Mouse (Mus musculus): ENCODE data around the gene Fus. TPM values are rescaled to one million over a fixed set of nuclear protein-coding genes. Genes with fewer than 3 reads are reported as not detected.

The Fus gene
- total RNA-seq (2022) = 100 to 1,000 TPM; 329 to 369 (median 354) TPM

DNA sequence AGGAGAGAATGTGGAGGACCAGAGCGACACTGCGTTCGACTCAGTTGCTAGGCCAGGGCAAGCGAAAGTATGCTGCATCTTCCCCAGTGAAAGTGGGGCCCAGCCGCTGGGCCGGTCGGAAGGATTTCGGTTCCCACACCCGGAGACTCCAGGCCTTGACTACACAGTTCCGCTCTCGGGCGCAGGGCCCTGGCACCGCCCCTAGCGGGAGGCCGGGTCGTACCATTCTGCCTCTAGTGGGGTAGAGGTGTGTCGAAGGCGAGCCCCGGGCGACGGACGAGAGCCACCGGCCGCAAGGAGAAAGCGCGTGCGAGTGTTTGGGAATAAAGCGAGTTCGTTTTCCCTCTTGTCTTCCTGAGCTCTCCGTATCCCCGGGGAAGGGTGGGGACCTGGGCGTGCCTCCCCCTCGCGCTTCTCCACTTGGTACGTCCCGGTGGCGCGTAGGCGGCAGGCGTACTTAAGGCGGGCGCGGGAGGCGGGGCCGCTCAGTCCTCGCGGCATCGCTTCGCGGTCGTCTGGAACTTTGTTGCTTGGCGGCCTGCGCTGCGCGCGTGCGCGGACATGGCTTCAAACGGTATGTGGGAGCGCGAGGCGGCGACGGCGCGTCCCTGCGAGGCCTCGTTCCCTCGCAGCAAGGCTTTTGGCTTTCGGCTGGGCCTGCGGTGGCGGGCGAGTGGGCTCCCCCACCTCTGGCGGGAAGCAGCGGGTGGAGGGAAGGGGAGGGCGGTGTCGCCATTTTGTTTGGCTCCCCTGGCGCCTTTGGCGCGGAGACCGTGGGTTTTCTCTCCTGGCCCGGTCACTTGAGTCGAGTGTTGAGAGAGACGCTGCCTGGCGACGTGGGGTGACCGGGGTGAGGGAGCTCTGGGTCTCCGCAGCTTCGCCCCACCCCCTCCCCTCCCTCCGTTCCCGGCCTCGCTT lies at the start of gene Fus:
Gene Fus, plus strand, starts transcription at position 454 of the 918 bp plus-strand sequence.
- peak; percentile 87 to 98 for DNase-seq (ENCODE audit: low spot score in 2 of 2)

DNA sequence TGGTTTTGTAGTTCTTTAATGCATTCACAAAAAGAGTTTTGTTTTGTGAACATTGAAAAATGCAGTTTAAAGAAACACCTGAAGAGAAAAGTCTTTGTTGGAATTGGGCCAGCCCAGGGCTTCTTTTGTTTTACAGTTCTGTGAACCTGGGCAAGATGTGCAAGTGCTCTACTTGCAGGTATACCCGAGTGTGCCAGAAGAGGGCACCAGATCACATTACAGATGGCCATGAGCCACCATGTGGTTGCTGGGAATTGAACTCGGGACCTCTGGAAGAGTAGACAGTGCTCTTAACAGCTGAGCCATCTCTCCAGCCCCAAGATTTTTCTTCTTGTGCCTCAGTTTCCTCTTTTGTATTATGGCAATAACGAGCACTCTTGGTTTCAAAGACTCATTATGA lies 49.1 kb upstream of the Fus start:
- DNase-seq (ENCODE audit: low spot score in 2 of 2) = no peak

- DNase-seq (ENCODE audit: low spot score in 2 of 2) = no peak
Measured at GRCm38 (mm10) chr7:127919290-127919689, 48.0 kb upstream of the Fus start.

GRCm38 (mm10) chr7:127921516-127921915 lies 45.7 kb upstream of the Fus start:
- no peak for DNase-seq (ENCODE audit: low spot score in 2 of 2)

DNA sequence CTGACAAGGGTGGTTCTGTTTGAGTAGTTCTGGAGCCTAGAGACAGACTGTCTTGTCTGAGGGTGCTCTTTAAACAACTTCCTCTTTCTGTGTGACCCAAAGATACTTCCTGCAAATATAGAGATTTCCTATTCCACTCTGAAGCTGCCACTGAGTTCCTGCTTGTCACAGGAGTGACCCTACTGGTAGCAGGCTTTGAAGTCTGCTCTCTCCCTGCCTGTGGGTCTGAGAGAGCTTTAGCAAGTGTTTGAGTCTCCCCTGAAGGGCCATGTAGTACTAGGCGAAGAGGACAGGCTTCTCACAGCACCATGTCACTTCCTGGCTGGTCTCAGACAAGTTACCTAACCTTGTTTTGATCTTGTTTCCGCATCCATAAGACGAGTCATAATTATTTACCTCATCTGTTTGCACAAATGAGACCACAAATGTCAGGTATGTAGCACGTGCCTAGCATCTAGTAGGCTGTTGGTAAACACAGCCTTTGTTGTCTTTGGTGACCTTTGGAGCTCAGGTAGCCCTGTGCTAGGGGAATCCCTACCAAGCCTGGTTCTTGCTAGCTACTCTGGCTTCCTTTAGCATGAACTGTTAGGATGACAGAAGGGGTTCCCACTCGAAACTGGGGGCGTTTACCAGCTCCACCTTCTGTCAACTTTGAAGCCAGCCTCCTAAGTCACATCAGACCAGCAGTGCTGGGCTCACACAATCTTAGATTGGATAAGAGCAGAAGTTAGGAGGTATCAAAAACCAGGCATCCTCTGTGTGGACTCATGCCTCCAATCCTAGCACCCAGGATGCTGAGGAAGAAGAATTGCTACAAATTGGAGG lies 44.6 kb upstream of the Fus start:
- no peak for DNase-seq (ENCODE audit: low spot score in 2 of 2)

- no peak for DNase-seq (ENCODE audit: low spot score in 2 of 2)
Measured at GRCm38 (mm10) chr7:127923714-127924113, 43.5 kb upstream of the Fus start.

DNA sequence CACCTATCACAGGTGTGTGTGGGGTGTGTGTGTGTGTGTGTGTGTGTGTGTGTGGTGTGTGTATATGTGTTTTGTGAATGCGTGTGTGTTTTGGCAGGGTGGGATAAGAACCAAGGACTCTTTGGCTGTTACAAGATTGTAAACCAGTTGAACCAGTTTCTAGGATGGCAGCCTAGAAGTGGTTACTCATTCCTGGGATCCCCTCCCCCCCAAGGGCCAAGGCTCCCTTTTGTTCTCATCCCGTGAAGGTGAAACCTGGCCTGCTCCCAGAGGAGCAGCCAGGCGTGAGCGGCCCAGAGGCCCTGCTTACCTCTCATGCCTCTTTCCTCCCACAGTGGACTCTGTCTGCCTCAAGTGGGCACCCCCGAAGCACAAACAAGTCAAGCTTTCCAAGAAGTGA lies 42.0 kb upstream of the Fus start:
- DNase-seq (ENCODE audit: low spot score in 2 of 2) = no peak

GRCm38 (mm10) chr7:127926066-127926465 lies 41.2 kb upstream of the Fus start:
- DNase-seq (ENCODE audit: low spot score in 2 of 2) = no peak

DNA sequence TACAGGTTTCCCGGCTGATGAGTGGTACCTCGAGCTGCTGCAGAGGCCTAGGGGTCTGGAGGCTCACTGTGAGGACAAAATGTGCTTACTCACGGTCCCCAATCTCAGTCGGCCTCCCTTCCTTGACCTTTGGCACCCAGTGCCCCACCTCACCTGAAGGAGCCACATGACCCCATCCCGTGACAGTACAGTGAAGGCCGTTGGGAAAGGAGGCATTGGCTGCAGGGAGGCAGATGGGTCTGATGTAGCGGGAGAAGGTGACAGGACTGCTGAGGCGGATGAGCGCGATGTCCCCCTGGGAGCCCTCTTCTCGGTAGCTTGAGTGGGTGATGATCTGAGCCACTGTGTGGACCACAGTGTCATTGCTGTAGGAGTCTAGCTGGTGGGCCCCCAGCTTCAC lies 40.4 kb upstream of the Fus start:
- DNase-seq (ENCODE audit: low spot score in 2 of 2) = no peak

- no peak for DNase-seq (ENCODE audit: low spot score in 2 of 2)
Measured at GRCm38 (mm10) chr7:127927726-127928125, 39.5 kb upstream of the Fus start.

- no peak for DNase-seq (ENCODE audit: low spot score in 2 of 2)
Measured at GRCm38 (mm10) chr7:127928596-127928995, 38.7 kb upstream of the Fus start.

GRCm38 (mm10) chr7:127929923-127930322 lies 37.3 kb upstream of the Fus start, which contains the start of gene Prss8:
TSS of gene Prss8 (minus strand) at chr7:127930104.
- no peak for DNase-seq (ENCODE audit: low spot score in 2 of 2)

DNA sequence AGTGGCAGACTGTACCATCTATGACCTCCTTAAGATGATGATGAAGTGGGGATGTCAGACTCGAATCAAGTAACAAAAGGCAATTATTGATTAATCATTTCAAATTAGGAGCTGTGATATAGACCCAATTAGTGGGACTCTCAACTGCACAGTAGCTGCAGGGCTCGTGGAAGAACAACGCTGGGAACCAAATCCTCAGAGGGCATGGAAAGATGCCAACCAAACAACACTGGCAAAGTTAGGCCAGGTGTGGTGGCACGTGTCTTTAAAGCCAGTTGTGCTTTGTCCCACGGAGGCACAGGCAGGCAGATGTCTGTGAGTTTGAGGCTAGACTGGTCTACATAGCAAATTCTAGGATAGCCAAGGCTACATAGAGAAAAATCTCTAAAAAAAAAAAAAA lies 36.6 kb upstream of the Fus start:
- DNase-seq (ENCODE audit: low spot score in 2 of 2) = no peak

GRCm38 (mm10) chr7:127931351-127932135 lies 35.7 kb upstream of the Fus start:
- no peak for DNase-seq (ENCODE audit: low spot score in 2 of 2)

GRCm38 (mm10) chr7:127932273-127933031 lies 34.8 kb upstream of the Fus start:
- no peak for DNase-seq (ENCODE audit: low spot score in 2 of 2)

GRCm38 (mm10) chr7:127934075-127934474 lies 33.2 kb upstream of the Fus start:
- DNase-seq (ENCODE audit: low spot score in 2 of 2) = no peak

GRCm38 (mm10) chr7:127935028-127935722 lies 32.1 kb upstream of the Fus start:
- DNase-seq (ENCODE audit: low spot score in 2 of 2) = peak; percentile 94

DNA sequence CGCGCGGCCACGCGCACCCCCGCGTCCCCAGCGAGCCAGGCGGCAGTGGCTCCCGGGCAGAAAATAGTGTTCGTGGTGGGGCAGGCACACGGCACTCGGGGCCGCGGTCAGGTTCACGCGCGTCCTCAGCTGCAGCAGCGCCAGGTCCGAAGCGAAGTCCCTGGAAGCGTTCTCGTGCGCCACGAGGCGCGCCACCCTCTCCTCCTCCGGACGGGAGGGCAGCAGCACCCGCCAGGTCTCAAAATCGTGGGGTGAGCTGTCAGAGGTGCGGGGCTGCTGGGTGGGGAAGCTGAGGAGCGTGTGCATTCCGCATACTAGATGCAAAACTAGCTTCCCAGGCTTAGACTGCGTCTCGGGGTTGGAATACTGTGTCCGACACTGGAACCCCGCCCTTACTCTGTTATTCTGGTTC lies 31.5 kb upstream of the Fus start:
- DNase-seq (ENCODE audit: low spot score in 2 of 2) = no peak

GRCm38 (mm10) chr7:127936216-127936884 lies 30.9 kb upstream of the Fus start:
- no peak for DNase-seq (ENCODE audit: low spot score in 2 of 2)

Measured in left cerebral cortex, adult 8-10 months (tissue).